ENCODE assay signal across 8 mouse cellular contexts in genomic region chr6:59425824-59426533, GRCm38 (mm10). TPM values are rescaled to one million over a fixed set of nuclear protein-coding genes. Genes with fewer than 3 reads are reported as not detected.
DNase-seq lines count a peak whose midpoint lies in the region; ATAC-seq lines count a peak whose summit lies in the region.

TSS of gene Gprin3 (minus strand) at chr6:59426294.

- peak; percentile 89 for ATAC-seq in megakaryocyte, adult 5-6 weeks (ENCODE audit: poor library complexity, severe bottlenecking)

- DNase-seq in adrenal gland, adult (ENCODE audit: inconsistent age in 2 of 2, low spot score in 1 of 2) = peak; percentile 81 to 92
- peak; percentile 67 for DNase-seq in embryo, embryonic 10.5 days (ENCODE audit: low spot score)
- peak; percentile 80 for DNase-seq in gastrocnemius, postnatal 10 days
- peak; percentile 8 for DNase-seq in hindlimb bud, embryonic 11.5 days (ENCODE audit: extremely low spot score, low read depth, low spot score)
- DNase-seq in left cerebral cortex, adult 8-10 months (ENCODE audit: low spot score in 2 of 2) = peak; percentile 57 to 73
- peak; percentile 73 for DNase-seq in retina, postnatal 7 days (ENCODE audit: low read depth, low spot score)
- DNase-seq in urinary bladder, adult 18-20 months (ENCODE audit: low spot score in 2 of 2) = peak; percentile 85 to 89

RNA-seq across cellular contexts. Expression of gene Gprin3, which starts in this region (rescaled TPM):
- total RNA-seq in gastrocnemius, postnatal 10 days (2021) = 1 to 10 TPM in 1 of 2 experiments, under 1 TPM in 1; 0.66 to 1.0 TPM
- total RNA-seq in left cerebral cortex, adult 8-10 months (2022) = 10 to 100 TPM; 16.1 to 20.1 (median 18.6) TPM
- 4.4 and 5.5 TPM in 2 replicates for total RNA-seq in megakaryocyte, adult 5-6 weeks (2015)
- 3.3 and 4.2 TPM in 2 replicates for total RNA-seq in megakaryocyte, adult 5-6 weeks (2017)

Comparison
In these comparisons a context has a peak if more than half of its experiments do, and no peak if none do; other contexts are left out.
1. Peak in every context shown above with its lines: DNase-seq and ATAC-seq.
2. DNase-seq: peak in every context shown above with its lines; median percentile 87 in urinary bladder, adult 18-20 months; 86 in adrenal gland, adult; 80 in gastrocnemius, postnatal 10 days; 73 in retina, postnatal 7 days; 67 in embryo, embryonic 10.5 days; 65 in left cerebral cortex, adult 8-10 months; 8 in hindlimb bud, embryonic 11.5 days.